25 mouse cellular contexts compared by ENCODE assay signal in genomic region chr12:117236981-117237380, GRCm38 (mm10).
"Had no signal": no experiment of that assay in that cellular context is flagged by ENCODE, and none has a peak within 500 bp of the region (broad histone marks: within the 10 kb centered on the region; RNA-seq: fewer than 3 reads in every experiment).

No protein-coding gene starts in this region.

- H3K27me3 ChIP-seq: hindbrain, embryonic 12.5 days; intestine, embryonic 15.5 days had no signal

- H3K9ac ChIP-seq: heart, embryonic 12.5 days; hindbrain, embryonic 12.5 days; hindbrain, embryonic 14.5 days; intestine, embryonic 15.5 days; limb, embryonic 12.5 days had no signal

- H3K9me3 ChIP-seq: heart, embryonic 10.5 days; heart, embryonic 12.5 days; hindbrain, embryonic 10.5 days; hindbrain, embryonic 12.5 days; intestine, embryonic 15.5 days; limb, embryonic 10.5 days; limb, embryonic 12.5 days had no signal

- H3K36me3 ChIP-seq: heart, embryonic 10.5 days; heart, embryonic 12.5 days; intestine, embryonic 15.5 days; limb, embryonic 10.5 days; limb, embryonic 12.5 days had no signal

- H3K4me2 ChIP-seq: heart, embryonic 12.5 days; hindbrain, embryonic 12.5 days; hindbrain, embryonic 14.5 days; intestine, embryonic 15.5 days; limb, embryonic 12.5 days had no signal

- ATAC-seq: forebrain, embryonic 16.5 days; hindbrain, embryonic 16.5 days; inflammation-experienced regulatory T-cells, adult 6 months; intestine, embryonic 15.5 days; intestine, postnatal 0 days had no signal

- H3K27ac ChIP-seq: gastrocnemius, adult 2 months; heart, embryonic 10.5 days; hindbrain, embryonic 10.5 days; hindbrain, embryonic 12.5 days; hindbrain, embryonic 14.5 days; intestine, embryonic 15.5 days; left cerebral cortex, adult 2 months; limb, embryonic 10.5 days; limb, embryonic 12.5 days had no signal

- DNase-seq: gastrocnemius, adult 2 months; gastrocnemius, postnatal 10 days; gastrocnemius, postnatal 25 days; heart, adult 18-20 months; heart, postnatal 10 days; heart, postnatal 4 days; kidney, adult 18-20 months; kidney, adult 8-10 months; kidney, postnatal 10 days; kidney, postnatal 25 days; kidney, postnatal 4 days; liver had no signal

- H3K4me3 ChIP-seq: gastrocnemius, adult 2 months; heart, embryonic 10.5 days; heart, embryonic 12.5 days; hindbrain, embryonic 10.5 days; hindbrain, embryonic 12.5 days; intestine, embryonic 15.5 days; left cerebral cortex, adult 2 months; limb, embryonic 10.5 days; limb, embryonic 12.5 days had no signal

- H3K4me1 ChIP-seq: heart, embryonic 10.5 days; intestine, embryonic 15.5 days; limb, embryonic 12.5 days had no signal
